10 mouse cellular contexts compared by ENCODE assay signal in the genomic region with DNA sequence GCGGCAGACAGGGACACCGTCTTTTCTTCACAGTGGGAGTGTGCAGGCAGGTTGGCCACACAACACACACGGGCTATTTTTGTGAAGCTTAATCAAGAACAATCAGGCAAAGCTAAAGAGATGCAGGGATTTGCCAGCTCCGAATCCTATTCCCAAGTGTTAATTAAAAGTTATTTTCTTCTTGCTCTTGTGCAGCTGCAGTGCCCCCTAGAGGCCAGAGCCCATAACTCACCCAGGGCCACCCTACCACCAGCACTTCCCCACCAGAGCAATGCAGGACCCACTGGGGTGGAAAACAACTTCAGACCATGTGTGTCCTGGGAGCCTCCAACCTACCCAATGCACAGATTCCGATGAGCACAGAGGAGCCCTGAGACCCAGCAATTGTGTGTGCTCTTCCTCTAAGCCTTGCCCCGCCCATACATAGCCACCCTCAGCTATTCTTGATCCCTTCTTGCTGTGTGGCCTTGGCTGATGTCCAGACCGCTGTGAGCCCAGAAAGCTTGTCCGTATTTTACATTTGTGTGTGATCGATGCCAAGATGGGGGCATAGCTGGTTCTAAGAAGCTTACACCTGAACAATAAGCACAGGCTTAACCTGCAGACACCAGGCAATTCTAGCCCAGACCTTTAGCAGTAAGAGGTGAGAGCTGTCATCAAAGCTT.
DNase-seq lines count a peak whose midpoint lies in the region; ATAC-seq lines count a peak whose summit lies in the region.
"Had no signal": no experiment of that assay in that cellular context is flagged by ENCODE, and none has a peak within 500 bp of the region (broad histone marks: within the 10 kb centered on the region; RNA-seq: fewer than 3 reads in every experiment).

No protein-coding gene starts in this region.

- intact Hi-C loops in heart, postnatal 14 days (cut with DNase I) = loop anchor here (5.0 to 10.0 kb wide), 5 partner anchors 433 to 1370 kb away; partner anchors contain the start of gene Cdh4

- DNase-seq in heart, postnatal 14 days = peak; percentile 36 to 58
- DNase-seq in urinary bladder, postnatal 14 days (ENCODE audit: low spot score) = peak; percentile 16
- DNase-seq in urinary bladder, postnatal 10 days (ENCODE audit: low spot score) = no peak
- peak; percentile 25 for DNase-seq in c-Kit-positive CD71-negative TER-119-negative erythroid progenitor cells, embryonic 14.5 days (ENCODE audit: low read depth)
- peak; percentile 15 for DNase-seq in kidney, postnatal 14 days

- 67% methylated on average over 9 of the region's 9 CpGs for WGBS in heart, embryonic 12.5 days
- 76% methylated on average over 9 of the region's 9 CpGs for WGBS in hindbrain, embryonic 12.5 days

- no peaks in the 10 kb centered on the region for H3K36me3 ChIP-seq in heart, embryonic 12.5 days
- H3K36me3 ChIP-seq in hindbrain, embryonic 12.5 days = no peaks in the 10 kb centered on the region
- H3K36me3 ChIP-seq: embryonic facial prominence, embryonic 15.5 days; limb, embryonic 15.5 days had no signal

- H3K9me3 ChIP-seq in heart, embryonic 12.5 days (replicated peaks) = no peaks in the 10 kb centered on the region
- H3K9me3 ChIP-seq in hindbrain, embryonic 12.5 days (replicated peaks) = no peaks in the 10 kb centered on the region
- H3K9me3 ChIP-seq: embryonic facial prominence, embryonic 15.5 days; limb, embryonic 15.5 days had no signal

- ATAC-seq in heart, embryonic 12.5 days (ENCODE audit: insufficient number of reproducible peaks, low FRiP score) = no peak
- ATAC-seq in megakaryocyte, adult 5-6 weeks (ENCODE audit: poor library complexity, severe bottlenecking) = peak; percentile 59
- no peak for ATAC-seq in hindbrain, embryonic 12.5 days (ENCODE audit: low FRiP score)

- no peaks in the 10 kb centered on the region for H3K4me1 ChIP-seq in heart, embryonic 12.5 days (replicated peaks)
- H3K4me1 ChIP-seq in hindbrain, embryonic 12.5 days = no peaks in the 10 kb centered on the region
- H3K4me1 ChIP-seq: limb, embryonic 15.5 days had no signal

- H3K4me2 ChIP-seq in heart, embryonic 12.5 days = no peak overlapping the region
- H3K4me2 ChIP-seq in hindbrain, embryonic 12.5 days (replicated peaks) = no peak overlapping the region
- H3K4me2 ChIP-seq: embryonic facial prominence, embryonic 15.5 days; limb, embryonic 15.5 days had no signal

- H3K9ac ChIP-seq in heart, embryonic 12.5 days = no peak overlapping the region
- no peak overlapping the region for H3K9ac ChIP-seq in hindbrain, embryonic 12.5 days
- H3K9ac ChIP-seq: embryonic facial prominence, embryonic 15.5 days; limb, embryonic 15.5 days had no signal

- no peak overlapping the region for H3K4me3 ChIP-seq in heart, embryonic 12.5 days
- H3K4me3 ChIP-seq in hindbrain, embryonic 12.5 days = no peak overlapping the region
- H3K4me3 ChIP-seq: embryonic facial prominence, embryonic 15.5 days; limb, embryonic 15.5 days had no signal

- peaks cover 7% of the 10 kb centered on the region; the same call in 1 of the 2 replicates for H3K27me3 ChIP-seq in heart, embryonic 12.5 days (replicated peaks)
- H3K27me3 ChIP-seq in hindbrain, embryonic 12.5 days = 0 out of 2 replicates have a peak, but pooled peaks cover 6% of the 10 kb centered on the region
- H3K27me3 ChIP-seq: limb, embryonic 15.5 days had no signal

- no peak overlapping the region for H3K27ac ChIP-seq in heart, embryonic 12.5 days (ENCODE audit: poor library complexity, severe bottlenecking)
- no peak overlapping the region for H3K27ac ChIP-seq in hindbrain, embryonic 12.5 days
- H3K27ac ChIP-seq: embryonic facial prominence, embryonic 15.5 days; limb, embryonic 15.5 days had no signal
